Mouse (Mus musculus) forebrain, embryonic 10.5 days (tissue): ENCODE data around the gene Kcnq1. TPM values are rescaled to one million over a fixed set of nuclear protein-coding genes. Genes with fewer than 3 reads are reported as not detected.

Experiments used
- DNase-seq: peaks from one replicate; pipeline ENCODE4 v3.0.0-alpha.2; 2017; ENCODE audit warnings: low spot score; ENCODE audit errors: extremely low spot score
- H3K27ac ChIP-seq: fragments of 300-500 bp; sonication (generic); 2 replicates; pipeline ENCODE4 v1.5.1; 2016; ENCODE audit warnings: mild to moderate bottlenecking
- H3K27me3 ChIP-seq: fragments of 300-500 bp; sonication (generic); 2 replicates; pipeline ENCODE4 v1.6.1; 2016; ENCODE audit warnings: mild to moderate bottlenecking; ENCODE audit not compliant: poor library complexity, severe bottlenecking
- H3K36me3 ChIP-seq: fragments of 300-500 bp; sonication (generic); replicated peaks from 2 replicates; pipeline ENCODE4 v1.6.1; 2016; ENCODE audit warnings: mild to moderate bottlenecking, moderate library complexity
- H3K4me1 ChIP-seq: fragments of 300-500 bp; sonication (generic); 2 replicates; pipeline ENCODE4 v1.6.1; 2016
- H3K4me3 ChIP-seq: fragments of 300-500 bp; sonication (generic); 2 replicates; pipeline ENCODE4 v1.5.1; 2016; ENCODE audit warnings: mild to moderate bottlenecking, moderate library complexity
- H3K9me3 ChIP-seq: fragments of 300-500 bp; sonication (generic); 2 replicates; pipeline ENCODE4 v1.6.1; 2016; ENCODE audit warnings: mild to moderate bottlenecking, moderate library complexity
- WGBS: fragments of 180-500 bp; shearing (Covaris S2); methylation state at CpG from one replicate; pipeline ENCODE4 v1.1.7; 2016; 5-methylcytosine and 5-hydroxymethylcytosine counted together
- polyA plus RNA-seq: library from polyadenylated mRNA; unstranded; fragments of >200 nt; fragmentation: Nextera tagmentation; extraction: Ambion mirVana; gene quantifications from 2 replicates; pipeline ENCODE4 v1.2.1, GENCODE M21; 2016

Gene Kcnq1
- polyA plus RNA-seq, 1 experiment from 2014 or later = 1.3 TPM

GRCm38 (mm10) chr7:143386632-143387031 lies 280.5 kb downstream of the Kcnq1 start:
- DNase-seq = no peak
- WGBS = 33% methylated on average over 1 of the region's 1 CpGs
- H3K4me3 ChIP-seq = no peak overlapping the region
- H3K36me3 ChIP-seq = no peaks in the 10 kb centered on the region
- H3K27ac ChIP-seq = no peak overlapping the region; the same call in 1 of the 2 replicates
- H3K27me3 ChIP-seq = peaks cover 93% of the 10 kb centered on the region
- H3K9me3 ChIP-seq = no peaks in the 10 kb centered on the region
- H3K4me1 ChIP-seq = peaks cover 41% of the 10 kb centered on the region

GRCm38 (mm10) chr7:143388783-143389695 lies 282.9 kb downstream of the Kcnq1 start:
- H3K4me3 ChIP-seq = no peak overlapping the region
- peaks cover 41% of the 10 kb centered on the region for H3K4me1 ChIP-seq
- peak overlapping the region; percentile 40; the same call in 1 of the 2 replicates for H3K27ac ChIP-seq
- peak; percentile 25 for DNase-seq
- H3K36me3 ChIP-seq = no peaks in the 10 kb centered on the region
- peaks cover 3% of the 10 kb centered on the region; the same call in 1 of the 2 replicates for H3K9me3 ChIP-seq
- 67% methylated on average over 27 of the region's 27 CpGs for WGBS
- peaks cover 94% of the 10 kb centered on the region for H3K27me3 ChIP-seq

GRCm38 (mm10) chr7:143389860-143390259 lies 283.7 kb downstream of the Kcnq1 start:
- peaks cover 3% of the 10 kb centered on the region; the same call in 1 of the 2 replicates for H3K9me3 ChIP-seq
- no peaks in the 10 kb centered on the region for H3K36me3 ChIP-seq
- 86% methylated on average over 2 of the region's 2 CpGs for WGBS
- peaks cover 94% of the 10 kb centered on the region for H3K27me3 ChIP-seq
- no peak for DNase-seq
- 0 out of 2 replicates have a peak overlapping the region, but pooled peaks have one; percentile 40 for H3K27ac ChIP-seq
- peaks cover 41% of the 10 kb centered on the region for H3K4me1 ChIP-seq
- H3K4me3 ChIP-seq = no peak overlapping the region

- Histone ChIP-seq H3K36me3 (no peaks in the 10 kb centered on the region), H3K9me3 (peaks cover 3% of the 10 kb centered on the region; the same call in 1 of the 2 replicates), H3K27ac (peak overlapping the region; percentile 15; the same call in 1 of the 2 replicates), H3K4me1 (peaks cover 40% of the 10 kb centered on the region), H3K4me3 (no peak overlapping the region), H3K27me3 (peaks cover 94% of the 10 kb centered on the region)
- WGBS = 85% methylated on average over 12 of the region's 12 CpGs
- no peak for DNase-seq
Observed at GRCm38 (mm10) chr7:143390277-143390948, 284.3 kb downstream of the Kcnq1 start.

GRCm38 (mm10) chr7:143395113-143395563 lies 289.0 kb downstream of the Kcnq1 start:
- WGBS = 81% methylated on average over 9 of the region's 9 CpGs
- H3K27ac ChIP-seq = no peak overlapping the region
- H3K9me3 ChIP-seq = peaks cover 3% of the 10 kb centered on the region; the same call in 1 of the 2 replicates
- H3K4me3 ChIP-seq = no peak overlapping the region
- no peaks in the 10 kb centered on the region for H3K36me3 ChIP-seq
- DNase-seq = no peak
- peaks cover 84% of the 10 kb centered on the region for H3K27me3 ChIP-seq
- peaks cover 9% of the 10 kb centered on the region for H3K4me1 ChIP-seq

- Histone ChIP-seq H3K4me1 (peaks cover 28% of the 10 kb centered on the region), H3K9me3 (no peaks in the 10 kb centered on the region), H3K4me3 (no peak overlapping the region), H3K36me3 (no peaks in the 10 kb centered on the region), H3K27ac (peak overlapping the region; percentile 62; the same call in 1 of the 2 replicates), H3K27me3 (peaks cover 71% of the 10 kb centered on the region)
- 92% methylated on average over 10 of the region's 10 CpGs for WGBS
- no peak for DNase-seq
Observed at GRCm38 (mm10) chr7:143399756-143400155, 293.6 kb downstream of the Kcnq1 start.

- H3K27ac ChIP-seq = 0 out of 2 replicates have a peak overlapping the region, but pooled peaks have one; percentile 62
- no peak for DNase-seq
- peaks cover 28% of the 10 kb centered on the region for H3K4me1 ChIP-seq
- WGBS = 37% methylated on average over 6 of the region's 6 CpGs
- H3K4me3 ChIP-seq = no peak overlapping the region
- H3K27me3 ChIP-seq = peaks cover 63% of the 10 kb centered on the region
- H3K36me3 ChIP-seq = no peaks in the 10 kb centered on the region
- H3K9me3 ChIP-seq = no peaks in the 10 kb centered on the region
Observed at GRCm38 (mm10) chr7:143400599-143400998, 294.4 kb downstream of the Kcnq1 start.

GRCm38 (mm10) chr7:143401429-143402016 lies 295.4 kb downstream of the Kcnq1 start:
- peaks cover 28% of the 10 kb centered on the region for H3K4me1 ChIP-seq
- no peak for DNase-seq
- WGBS = 70% methylated on average over 5 of the region's 5 CpGs
- H3K27me3 ChIP-seq = peaks cover 61% of the 10 kb centered on the region
- H3K9me3 ChIP-seq = no peaks in the 10 kb centered on the region
- no peak overlapping the region for H3K27ac ChIP-seq
- H3K4me3 ChIP-seq = no peak overlapping the region
- no peaks in the 10 kb centered on the region for H3K36me3 ChIP-seq

- peaks cover 65% of the 10 kb centered on the region for H3K27me3 ChIP-seq
- H3K9me3 ChIP-seq = no peaks in the 10 kb centered on the region; the same call in 1 of the 2 replicates
Observed at GRCm38 (mm10) chr7:143404296-143404695, 298.1 kb downstream of the Kcnq1 start.

GRCm38 (mm10) chr7:143407931-143408501 lies 301.9 kb downstream of the Kcnq1 start:
- H3K36me3 ChIP-seq = no peaks in the 10 kb centered on the region
- no peak for DNase-seq
- WGBS = 85% methylated on average over 9 of the region's 9 CpGs
- H3K27me3 ChIP-seq = peaks cover 54% of the 10 kb centered on the region
- no peak overlapping the region; the same call in 1 of the 2 replicates for H3K27ac ChIP-seq
- H3K4me1 ChIP-seq = peaks cover 26% of the 10 kb centered on the region
- no peak overlapping the region for H3K4me3 ChIP-seq
- no peaks in the 10 kb centered on the region; the same call in 1 of the 2 replicates for H3K9me3 ChIP-seq

More at GRCm38 (mm10) chr7:143404296-143404695, 298.1 kb downstream of the Kcnq1 start:
- H3K36me3 ChIP-seq = no peaks in the 10 kb centered on the region
- no peak for DNase-seq
- H3K4me1 ChIP-seq = peaks cover 40% of the 10 kb centered on the region
- H3K4me3 ChIP-seq = no peak overlapping the region
- no peak overlapping the region for H3K27ac ChIP-seq
- WGBS = 84% methylated on average over 6 of the region's 6 CpGs

- Histone ChIP-seq H3K9me3 (no peaks in the 10 kb centered on the region; the same call in 1 of the 2 replicates), H3K27ac (peak overlapping the region; percentile 56), H3K36me3 (no peaks in the 10 kb centered on the region), H3K27me3 (peaks cover 56% of the 10 kb centered on the region), H3K4me3 (no peak overlapping the region), H3K4me1 (peaks cover 24% of the 10 kb centered on the region)
- DNase-seq = no peak
- 69% methylated on average over 13 of the region's 13 CpGs for WGBS
Observed at GRCm38 (mm10) chr7:143408615-143409021, 302.5 kb downstream of the Kcnq1 start.

GRCm38 (mm10) chr7:143412606-143413005 lies 306.4 kb downstream of the Kcnq1 start:
- H3K4me1 ChIP-seq = peaks cover 34% of the 10 kb centered on the region
- no peak overlapping the region for H3K4me3 ChIP-seq
- H3K36me3 ChIP-seq = no peaks in the 10 kb centered on the region
- H3K27ac ChIP-seq = no peak overlapping the region
- no peaks in the 10 kb centered on the region for H3K9me3 ChIP-seq
- no peak for DNase-seq
- peaks cover 67% of the 10 kb centered on the region for H3K27me3 ChIP-seq
- WGBS = 81% methylated on average over 6 of the region's 6 CpGs
